Mouse (Mus musculus) thymus, adult 18-20 months (tissue): ENCODE data around the gene Dppa5a.
"Not testable (repeated sequence)": the region's sequence is repeated elsewhere in the genome, so short reads cannot be mapped to it uniquely, and the experiment has no call there.

Experiments
- DNase-seq, 2 experiments: peaks; one replicate each; pipeline ENCODE4 v3.0.0; 2022; ENCODE audit warnings: mixed read lengths in 2 of 2

Gene Dppa5a

DNA sequence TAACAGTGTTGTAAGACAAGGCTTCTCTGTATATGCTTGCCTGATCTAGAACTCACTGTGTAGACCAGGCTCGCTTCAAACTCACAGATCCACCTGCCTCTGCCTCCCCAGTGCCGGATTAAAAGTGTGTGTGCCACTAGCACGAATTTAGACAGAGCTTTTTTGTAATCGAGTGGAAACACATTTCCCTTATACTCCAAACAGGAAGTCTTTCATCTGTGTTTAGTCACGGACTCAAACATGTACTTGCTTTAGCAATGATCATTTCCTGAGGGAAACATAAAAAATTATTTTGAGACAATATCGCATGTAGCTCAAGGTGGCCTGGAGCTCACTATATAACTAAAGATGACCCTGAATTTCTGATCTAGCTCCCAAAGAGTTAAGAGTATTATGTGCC lies 4.6 kb downstream of the Dppa5a start:
- no peak for DNase-seq

DNA sequence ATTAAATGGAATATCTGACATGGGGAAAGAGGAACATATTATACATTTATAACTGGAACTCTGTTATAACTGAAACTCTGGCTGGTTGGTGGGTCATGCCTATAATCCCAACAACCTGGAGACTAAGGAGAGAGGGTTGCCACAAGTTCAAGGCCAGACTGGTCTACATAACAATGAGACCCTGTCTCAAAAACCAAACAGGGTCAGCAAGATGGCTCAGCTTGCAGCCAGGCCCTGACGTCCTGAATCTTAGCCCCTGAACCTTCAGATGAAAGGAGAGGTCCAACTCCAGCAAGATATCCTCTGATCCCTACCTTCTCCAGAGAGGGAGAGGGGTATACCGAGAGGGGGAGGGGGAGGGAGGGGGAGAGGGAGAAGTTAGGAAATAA lies 7.5 kb downstream of the Dppa5a start:
- DNase-seq: no peak

DNA sequence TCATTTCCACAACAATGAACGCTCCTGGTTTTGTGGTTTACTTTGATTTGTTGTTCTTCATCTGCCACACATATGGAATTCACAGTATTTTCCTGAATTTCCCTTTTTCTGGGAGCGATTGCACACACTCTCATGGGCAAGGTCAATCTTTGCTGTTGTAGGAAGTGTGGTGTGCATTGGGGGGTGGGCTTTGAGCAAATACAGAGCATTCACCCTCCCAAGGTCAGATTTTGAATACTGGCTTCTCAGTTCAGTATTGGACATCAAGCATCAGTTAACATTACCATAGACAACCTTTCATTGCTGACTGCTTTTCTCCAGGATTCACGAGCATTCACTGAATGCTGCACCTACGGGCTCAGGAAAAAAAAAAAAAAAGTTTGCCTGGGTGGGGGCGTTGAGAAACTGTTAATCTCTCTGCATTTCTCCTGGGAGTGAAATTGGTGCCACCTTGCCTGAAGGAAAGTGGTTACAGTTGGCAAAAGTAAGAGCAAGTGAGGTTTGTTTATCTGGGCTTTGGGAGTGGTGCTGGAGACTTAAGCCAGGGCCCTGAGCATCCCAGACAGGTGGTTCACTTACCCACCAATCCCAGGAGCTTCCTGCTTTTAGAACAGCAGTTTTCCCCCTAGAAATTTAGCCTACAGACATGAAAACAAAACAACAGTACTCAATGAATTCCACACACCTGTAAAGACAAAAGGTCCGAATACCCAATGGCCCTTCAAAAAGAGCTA lies 8.1 kb downstream of the Dppa5a start:
- DNase-seq: no peak

DNA sequence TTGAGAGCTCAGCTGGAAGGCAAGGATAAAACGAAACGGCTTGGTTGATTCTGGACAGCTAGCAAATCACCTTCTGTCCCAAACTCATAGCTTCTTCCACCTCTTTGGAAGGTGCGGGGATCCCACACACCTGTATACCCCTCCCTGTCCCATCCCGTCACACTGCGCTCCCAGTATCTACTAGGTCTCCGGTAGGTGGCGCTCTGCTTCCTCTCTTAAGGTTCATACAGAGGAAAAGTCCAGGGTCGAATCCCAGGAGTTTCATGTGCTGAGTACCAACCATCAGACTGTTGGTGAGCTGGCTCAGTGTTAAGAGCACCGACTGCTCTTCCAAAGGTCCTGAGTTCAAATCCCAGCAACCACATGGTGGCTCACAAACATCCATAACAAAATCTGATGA lies 9.9 kb downstream of the Dppa5a start:
- DNase-seq: peak in 1 of 2 experiments; percentile 14

DNA sequence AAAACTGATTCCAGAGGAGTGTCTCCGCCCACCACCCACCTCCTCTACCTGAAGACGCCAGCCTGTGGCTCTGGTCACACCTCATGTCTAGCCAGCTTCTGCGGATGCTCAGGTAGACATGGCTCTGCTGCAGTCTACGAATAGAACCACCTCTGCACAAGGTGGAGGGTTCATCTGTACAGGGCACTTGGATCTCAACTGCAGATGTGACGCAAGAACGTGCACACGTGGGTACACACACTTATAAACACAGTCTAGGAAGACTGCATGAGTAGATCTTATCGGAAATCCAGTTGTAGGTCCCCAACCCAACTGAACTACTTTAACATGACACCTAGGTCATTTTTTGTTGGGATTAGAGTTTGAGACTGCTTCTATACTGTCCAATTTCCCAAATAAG lies 12.4 kb downstream of the Dppa5a start, which contains the start of gene Gsta2:
Gene Gsta2, minus strand, starts transcription at position 178 of the 400 bp plus-strand sequence.
- no peak for DNase-seq

DNA sequence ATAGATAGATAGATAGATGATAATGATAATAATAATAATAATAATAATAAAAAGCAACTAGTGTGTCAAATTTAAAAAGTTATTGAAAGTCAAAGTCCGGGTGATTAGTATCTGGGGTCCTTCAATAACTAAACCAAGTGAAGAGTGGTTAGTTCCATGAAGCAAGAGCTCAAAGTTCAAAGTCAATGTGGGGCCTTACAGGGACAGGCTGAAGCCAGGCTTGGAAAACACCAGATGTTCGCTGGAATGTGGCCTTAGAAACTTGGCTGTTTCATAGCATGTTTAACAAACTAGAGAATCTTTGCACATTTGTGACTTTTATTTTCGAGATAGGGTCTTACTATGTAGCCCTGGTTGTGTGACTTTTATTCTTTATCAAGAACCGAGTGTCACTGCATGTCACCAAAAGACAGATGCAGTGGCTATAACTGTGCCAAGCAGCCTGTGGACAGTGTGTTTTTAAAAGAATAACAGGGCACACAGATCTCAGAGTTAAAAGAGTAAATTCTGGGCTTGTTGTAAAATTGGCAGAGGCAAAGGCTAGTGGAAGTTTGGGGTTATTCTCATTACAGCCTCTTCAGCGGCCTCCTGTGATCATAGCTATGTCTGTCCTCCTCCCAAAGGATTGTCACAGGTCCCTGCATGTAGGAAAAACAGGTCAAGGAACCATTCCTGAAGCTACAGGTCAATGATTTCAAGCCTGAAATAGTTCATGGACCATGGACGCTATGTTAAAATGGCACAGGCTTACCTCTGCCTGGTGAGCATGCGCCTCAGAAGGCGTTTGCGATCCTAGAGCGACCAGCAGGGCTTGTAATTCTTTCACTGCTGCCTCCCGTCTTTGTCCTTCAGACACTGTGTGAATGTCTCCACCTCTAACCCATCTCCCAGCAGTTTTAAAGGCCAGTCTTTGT lies 13.1 kb downstream of the Dppa5a start:
- DNase-seq: no peak

DNA sequence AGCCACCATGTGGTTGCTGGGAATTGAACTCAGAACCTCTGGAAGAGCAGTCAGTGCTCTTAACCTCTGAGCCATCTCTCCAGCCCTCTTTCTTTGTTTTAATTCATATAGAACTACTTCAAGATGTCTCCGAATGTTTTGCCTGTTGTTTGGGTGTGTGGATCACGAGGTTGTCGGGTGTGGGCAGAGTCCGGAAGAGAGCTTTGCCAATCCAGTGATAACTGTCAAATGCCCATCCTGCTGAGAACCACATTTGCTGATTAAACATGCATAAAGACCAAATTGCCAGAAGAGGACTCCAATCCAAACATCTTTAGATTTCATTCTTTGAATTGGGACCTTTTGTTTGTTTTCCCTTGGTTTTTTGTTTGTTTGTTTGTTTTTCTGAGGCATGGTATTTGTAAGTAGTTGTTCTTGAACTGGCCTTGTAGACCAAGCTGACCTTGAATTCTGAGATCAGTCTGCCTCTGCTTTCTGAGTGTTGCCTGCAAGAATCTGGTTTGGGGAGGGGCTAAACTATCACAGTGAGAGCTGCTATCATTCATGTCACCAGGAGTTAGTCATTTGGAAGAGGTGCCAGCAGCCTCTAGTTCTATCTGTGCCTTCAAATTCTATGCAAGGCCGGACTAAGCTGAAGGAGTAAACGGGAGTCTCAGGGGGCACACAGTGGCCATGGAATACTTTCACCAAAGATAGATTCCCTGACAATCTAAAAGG lies 16.3 kb downstream of the Dppa5a start:
- DNase-seq: no peak

DNA sequence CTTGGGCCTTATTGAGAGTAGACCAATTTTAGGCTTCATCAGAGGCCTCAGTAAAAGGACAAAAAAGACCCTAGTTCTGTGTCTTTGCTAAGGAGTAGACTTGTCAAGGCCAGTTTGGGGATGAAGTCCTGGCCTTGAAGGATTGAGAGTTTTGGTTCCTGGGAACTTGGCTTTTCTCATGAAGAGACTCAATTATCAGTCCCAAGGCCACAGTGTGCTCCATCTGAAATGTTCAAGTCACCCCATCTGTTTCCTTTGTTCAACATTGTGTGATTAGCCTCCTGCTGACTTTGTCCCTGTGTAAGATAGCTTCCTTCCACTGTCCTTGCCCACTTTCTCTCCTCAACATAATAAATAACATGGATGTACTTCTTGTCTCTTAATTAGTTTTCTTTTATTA lies 18.0 kb downstream of the Dppa5a start:
- not testable (repeated sequence) for DNase-seq

DNA sequence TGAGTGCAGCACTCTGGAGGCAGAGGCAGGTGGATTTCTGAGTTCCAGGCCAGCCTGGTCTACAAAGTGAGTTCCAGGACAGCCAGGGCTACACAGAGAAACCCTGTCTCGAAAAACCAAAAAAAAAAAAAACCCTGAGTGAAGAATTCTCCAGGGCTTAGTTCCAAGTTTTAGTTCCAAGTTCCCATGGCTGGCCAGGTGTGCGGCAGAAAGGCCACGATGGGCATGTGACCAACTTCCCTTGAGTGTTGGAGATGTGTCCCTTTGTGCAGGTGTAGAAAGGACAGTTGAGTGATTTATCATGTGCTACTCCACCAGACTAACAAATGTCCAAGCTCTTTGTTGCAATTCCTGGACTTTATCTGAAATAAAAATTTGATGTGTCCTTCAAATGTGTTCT lies 18.8 kb downstream of the Dppa5a start:
- not testable (repeated sequence) for DNase-seq

DNA sequence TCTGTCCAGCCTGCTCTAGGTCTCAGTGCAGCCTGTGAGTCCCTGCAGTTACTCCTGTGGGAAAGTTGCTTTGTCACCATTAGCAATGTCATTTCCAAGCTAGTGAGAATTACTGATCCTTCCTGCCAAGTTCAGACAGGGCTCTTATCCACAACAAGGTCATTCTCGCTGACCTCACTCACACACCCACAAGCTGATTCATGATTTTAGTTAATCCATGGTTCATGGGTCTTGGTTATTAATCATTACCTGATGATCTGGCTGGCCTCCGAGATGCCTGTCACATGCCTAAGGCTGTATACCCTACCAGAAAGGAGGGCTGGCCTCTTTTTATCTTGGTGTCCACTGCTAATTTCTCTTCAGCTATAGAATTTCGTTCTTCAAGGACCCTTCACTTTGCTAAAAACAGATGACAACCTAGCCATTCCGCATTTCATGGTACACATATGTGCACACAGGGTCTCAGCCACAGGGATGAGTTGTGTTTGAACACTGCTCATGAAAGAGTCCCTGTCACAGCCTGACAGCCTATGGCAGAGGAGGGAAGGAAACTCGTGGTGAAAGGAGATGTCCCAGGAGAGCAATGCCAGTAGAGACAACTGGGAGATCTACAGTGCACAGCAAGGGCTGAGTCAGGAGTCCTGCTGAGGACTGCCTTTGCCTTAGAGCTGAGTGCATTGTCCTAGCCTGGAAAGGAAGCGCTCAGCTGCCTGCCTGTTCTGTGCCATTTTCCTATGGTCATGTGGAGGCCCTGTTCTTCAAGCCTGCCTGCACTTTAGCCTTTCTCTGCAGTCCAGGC lies 19.6 kb downstream of the Dppa5a start:
- DNase-seq: not testable (repeated sequence)

DNA sequence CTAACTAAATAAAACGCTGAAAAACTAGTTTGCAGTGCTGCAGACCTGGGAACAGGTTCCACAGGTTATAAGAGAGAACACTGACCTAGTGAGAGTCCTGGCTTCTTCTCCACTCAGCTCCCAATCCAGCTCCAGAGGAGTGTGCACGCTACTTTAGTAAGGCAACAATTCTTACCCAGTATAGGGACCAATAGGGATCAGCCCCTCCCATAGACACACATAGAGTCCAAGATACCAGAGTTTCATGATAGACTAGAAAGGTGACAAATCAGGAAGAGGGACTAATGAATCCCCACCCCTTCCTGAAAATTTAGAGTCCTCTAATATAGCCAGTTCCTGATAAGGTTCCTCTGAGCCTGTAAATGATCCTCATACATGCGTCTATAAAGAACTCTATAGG lies 21.0 kb downstream of the Dppa5a start:
- DNase-seq: no peak

DNA sequence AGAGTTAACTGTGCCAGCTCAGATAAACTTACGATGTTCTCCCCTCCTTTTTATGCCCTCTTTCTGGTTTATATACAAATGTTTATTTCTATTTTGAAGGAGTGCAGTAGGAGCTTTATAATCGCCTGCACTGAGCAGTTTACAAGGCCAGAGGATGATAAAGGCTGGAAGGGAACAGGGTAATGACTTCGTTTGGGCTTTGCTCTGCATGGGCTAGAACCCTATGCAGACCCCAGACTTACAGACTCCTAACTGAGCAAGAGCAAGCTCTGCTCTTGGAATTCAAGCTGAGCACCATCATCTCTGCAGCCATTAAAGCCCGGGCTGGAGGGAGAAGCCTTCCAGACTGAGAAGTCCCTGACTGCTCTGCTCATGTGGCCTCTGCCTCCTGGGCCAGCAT lies 22.7 kb downstream of the Dppa5a start:
- not testable (repeated sequence) for DNase-seq

DNA sequence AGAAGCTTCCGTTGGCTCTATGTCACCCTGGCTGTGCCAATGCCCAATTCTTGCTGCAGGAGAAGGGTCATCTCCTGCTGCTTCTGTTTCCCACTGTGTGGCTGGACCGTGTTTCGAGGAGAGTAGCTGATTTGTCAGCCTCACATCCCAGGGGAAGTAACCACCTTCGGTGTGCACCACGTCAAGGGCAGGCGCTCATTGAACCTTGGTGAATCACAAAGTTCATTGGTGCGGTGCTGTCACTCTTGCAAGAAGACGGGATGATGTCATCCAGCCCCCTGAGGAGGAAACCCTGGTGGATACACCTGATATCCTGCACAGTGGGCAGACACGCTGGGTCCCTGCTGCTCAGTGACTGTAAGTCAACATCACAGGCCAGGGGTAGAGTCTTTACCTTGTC lies 24.9 kb downstream of the Dppa5a start:
- not testable (repeated sequence) for DNase-seq

DNA sequence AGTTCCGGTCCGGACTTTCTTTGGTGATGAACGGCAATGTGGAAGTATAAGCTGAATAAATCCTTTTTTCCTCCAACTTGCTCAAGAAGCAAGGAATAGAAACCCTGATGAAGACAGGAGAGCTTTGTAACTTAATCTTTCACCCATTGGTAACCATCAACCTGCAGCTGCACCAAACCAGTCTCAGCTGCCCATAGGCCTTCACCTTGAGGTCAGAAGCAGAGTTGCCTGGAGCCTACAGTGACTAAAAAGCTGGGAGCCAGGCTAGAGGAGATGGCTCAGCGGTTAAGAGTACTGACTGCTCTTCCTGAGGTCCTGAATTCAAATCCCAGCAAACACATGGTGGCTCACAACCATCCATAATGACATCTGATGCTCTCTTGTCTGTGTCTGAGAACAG lies 25.5 kb downstream of the Dppa5a start:
- DNase-seq: not testable (repeated sequence)

DNA sequence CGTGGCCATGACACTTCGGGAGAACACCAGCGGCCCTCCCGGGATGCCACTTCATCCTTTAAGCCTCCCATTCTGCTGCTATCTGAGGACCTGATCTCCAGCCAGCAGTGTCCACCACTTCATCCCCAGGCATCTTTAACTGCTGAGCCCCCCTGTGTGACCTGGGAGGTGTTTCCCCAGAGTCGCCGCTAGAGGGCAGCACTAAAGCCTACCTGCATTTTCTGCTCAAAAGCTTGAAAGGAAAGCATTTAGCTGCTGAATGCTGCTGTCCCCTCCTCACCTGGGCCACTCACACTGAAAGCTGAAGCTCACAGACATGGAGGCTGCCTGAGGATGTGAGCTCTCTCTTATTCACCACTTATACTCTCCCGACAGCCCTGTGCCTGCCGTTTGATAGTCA lies 27.7 kb downstream of the Dppa5a start:
- DNase-seq: peak in 1 of 2 experiments; percentile 4

DNA sequence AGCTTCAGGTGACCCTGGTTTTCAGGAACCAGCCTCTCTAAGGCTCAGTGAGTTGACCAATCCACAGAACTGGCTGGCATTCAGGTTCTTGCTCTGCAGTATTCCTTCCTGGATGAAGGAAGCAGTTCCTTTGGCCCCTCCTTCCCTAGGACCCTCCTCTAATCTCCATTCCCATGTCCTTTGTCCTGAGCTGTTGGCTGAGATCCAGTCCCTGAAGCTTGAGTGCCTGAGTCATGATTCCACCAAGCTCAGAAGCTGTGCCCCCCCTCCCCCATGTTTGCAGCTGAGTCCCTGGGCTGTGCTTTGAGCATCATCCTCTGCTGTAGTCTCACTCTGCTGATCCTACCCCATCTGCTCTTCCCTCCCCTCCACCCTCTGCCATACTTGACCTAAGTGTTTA lies 30.9 kb downstream of the Dppa5a start:
- not testable (repeated sequence) for DNase-seq

DNA sequence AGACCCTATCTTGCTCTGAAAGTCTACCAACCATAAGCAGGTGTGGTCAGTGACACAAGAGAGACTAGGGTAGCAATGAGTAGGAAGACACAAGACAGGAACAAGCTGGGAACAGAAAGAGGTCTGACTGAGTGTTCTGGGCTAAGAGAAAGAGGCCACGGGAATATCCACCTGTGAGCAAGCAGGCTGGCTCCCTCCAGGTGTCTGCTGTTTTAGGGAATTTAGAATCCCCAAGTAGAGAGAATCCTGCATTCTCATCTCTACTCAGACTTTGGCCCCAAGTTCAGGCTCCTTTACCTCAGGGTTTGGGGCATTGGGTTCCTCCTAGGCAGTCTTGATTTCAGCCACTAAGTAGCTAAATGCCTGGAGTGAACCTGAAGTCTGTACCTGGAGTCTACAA lies 40.7 kb downstream of the Dppa5a start, which contains the start of gene Omt2b:
Gene Omt2b, plus strand, starts transcription at position 301 of the 400 bp plus-strand sequence.
- DNase-seq: not testable (repeated sequence)

DNA sequence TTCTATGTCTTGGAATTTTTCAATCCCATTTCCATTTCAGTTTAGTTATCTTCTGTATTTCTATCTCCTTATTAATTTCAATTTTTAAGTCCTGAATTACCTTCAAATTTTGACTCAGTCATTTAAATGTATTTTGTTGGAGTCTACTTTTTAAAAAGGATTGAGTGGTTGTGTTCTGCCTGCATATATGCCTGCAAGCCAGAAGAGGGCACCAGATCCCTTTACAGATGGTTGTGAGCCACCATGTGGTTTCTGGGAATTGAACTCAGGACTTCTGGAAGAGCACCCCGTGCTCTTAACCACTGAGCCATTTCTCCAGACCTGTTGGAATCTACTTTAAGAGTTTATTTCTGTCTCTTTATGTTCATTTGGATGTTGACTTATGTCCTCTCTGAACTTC lies 48.5 kb downstream of the Dppa5a start:
- no peak for DNase-seq
